Mouse (Mus musculus): Measurements from ENCODE around the gene 4930503B20Rik. TPM values are rescaled to one million over a fixed set of nuclear protein-coding genes. Genes with fewer than 3 reads are reported as not detected.
A peak's percentile ranks its signal among the peaks of the same experiment; 100 is the strongest.

Gene 4930503B20Rik
- total RNA-seq, 1 experiment from 2014 or later = not detected

GRCm38 (mm10) chr3:146652431-146652830 is 1.3 kb upstream of the 4930503B20Rik start:
- peak; percentile 56 for DNase-seq

- DNase-seq = no peak
Measured at GRCm38 (mm10) chr3:146650716-146651115, 401 bp downstream of the 4930503B20Rik start.

- no peak for DNase-seq
Measured at GRCm38 (mm10) chr3:146649311-146649894, 1.7 kb downstream of the 4930503B20Rik start.

- DNase-seq = peak; percentile 43
Measured at GRCm38 (mm10) chr3:146641818-146642427, 9.2 kb downstream of the 4930503B20Rik start.

- DNase-seq = no peak
Measured at GRCm38 (mm10) chr3:146632506-146632905, 18.6 kb downstream of the 4930503B20Rik start.

GRCm38 (mm10) chr3:146628227-146628982 is 22.7 kb downstream of the 4930503B20Rik start:
- no peak for DNase-seq

- no peak for DNase-seq
Measured at GRCm38 (mm10) chr3:146625766-146626165, 25.4 kb downstream of the 4930503B20Rik start.

GRCm38 (mm10) chr3:146621966-146622365 is 29.2 kb downstream of the 4930503B20Rik start:
- DNase-seq = no peak

GRCm38 (mm10) chr3:146620555-146621249 is 30.4 kb downstream of the 4930503B20Rik start:
- DNase-seq = peak; percentile 76

GRCm38 (mm10) chr3:146620101-146620500 is 31.0 kb downstream of the 4930503B20Rik start:
- DNase-seq = no peak

- DNase-seq = no peak
Measured at GRCm38 (mm10) chr3:146618357-146618756, 32.8 kb downstream of the 4930503B20Rik start.

- DNase-seq = no peak
Measured at GRCm38 (mm10) chr3:146617946-146618345, 33.2 kb downstream of the 4930503B20Rik start.

- DNase-seq = no peak
Measured at GRCm38 (mm10) chr3:146616533-146617283, 34.4 kb downstream of the 4930503B20Rik start.

GRCm38 (mm10) chr3:146615496-146615895 is 35.6 kb downstream of the 4930503B20Rik start, which contains the start of gene Dnase2b:
Dnase2b (minus strand) TSS chr3:146615596.
- DNase-seq = no peak

- no peak for DNase-seq
Measured at GRCm38 (mm10) chr3:146611821-146612220, 39.3 kb downstream of the 4930503B20Rik start.

- no peak for DNase-seq
Measured at GRCm38 (mm10) chr3:146611261-146611660, 39.9 kb downstream of the 4930503B20Rik start.

GRCm38 (mm10) chr3:146610322-146610721 is 40.8 kb downstream of the 4930503B20Rik start:
- no peak for DNase-seq

GRCm38 (mm10) chr3:146607368-146607767 is 43.7 kb downstream of the 4930503B20Rik start:
- DNase-seq = peak; percentile 21

- DNase-seq = no peak
Measured at GRCm38 (mm10) chr3:146604647-146605046, 46.5 kb downstream of the 4930503B20Rik start.

- DNase-seq = no peak
Measured at GRCm38 (mm10) chr3:146602531-146602930, 48.6 kb downstream of the 4930503B20Rik start.

- no peak for DNase-seq
Measured at GRCm38 (mm10) chr3:146601205-146601604, 49.9 kb downstream of the 4930503B20Rik start.

Measured in adrenal gland, postnatal 14 days (tissue).